Mouse (Mus musculus): ENCODE results near the gene Glis3. TPM values are rescaled to one million over a fixed set of nuclear protein-coding genes. Genes with fewer than 3 reads are reported as not detected.

Glis3 gene
- polyA plus RNA-seq, 1 experiment from 2014 or later: 0.85 TPM

DNA sequence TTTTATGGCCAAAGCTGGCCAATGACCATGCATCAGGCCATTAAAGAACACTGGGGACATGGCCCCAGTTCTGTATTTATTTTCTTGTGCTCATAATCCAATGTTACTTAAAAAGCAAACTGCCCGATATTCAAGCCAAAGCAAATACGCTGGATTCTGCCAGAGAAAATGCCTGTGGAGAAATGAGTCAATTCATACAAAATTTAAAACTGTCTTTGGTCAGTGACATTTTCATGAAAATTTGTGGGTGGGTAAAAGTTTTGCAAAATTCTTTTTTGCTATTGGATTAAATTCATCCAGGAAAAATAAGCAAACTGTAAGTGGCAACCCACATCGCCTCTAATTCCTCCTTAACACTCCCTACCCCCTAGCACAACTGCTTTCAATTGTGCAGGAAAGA, 154.5 kb downstream of the Glis3 start:
- Histone ChIP-seq H3K4me2 (replicated peaks; ENCODE audit: low read depth) (no peak overlapping the region), H3K4me3 (ENCODE audit: low read depth, low read length) (no peak overlapping the region), H3K9me3 (ENCODE audit: control insufficient read depth, low read length) (no peaks in the 10 kb centered on the region), H3K36me3 (ENCODE audit: control insufficient read depth, insufficient read depth, low read length) (no peaks in the 10 kb centered on the region), H3K27ac (replicated peaks) (no peak overlapping the region), H3K4me1 (replicated peaks; ENCODE audit: control insufficient read depth, insufficient read depth) (0 out of 2 replicates have a peak, but pooled peaks cover 2% of the 10 kb centered on the region), H3K9ac (ENCODE audit: low read length) (no peak overlapping the region), H3K27me3 (ENCODE audit: control insufficient read depth, insufficient read depth, low read length) (no peaks in the 10 kb centered on the region)
- no peak for DNase-seq (ENCODE audit: low spot score)
- TF ChIP-seq CTCF (IDR thresholded peaks at IDR 0.05; ENCODE audit: low read depth): no peak
- 80% methylated on average over 3 of the region's 3 CpGs for WGBS
- no peak for ATAC-seq (ENCODE audit: low FRiP score, low TSS enrichment)

DNA sequence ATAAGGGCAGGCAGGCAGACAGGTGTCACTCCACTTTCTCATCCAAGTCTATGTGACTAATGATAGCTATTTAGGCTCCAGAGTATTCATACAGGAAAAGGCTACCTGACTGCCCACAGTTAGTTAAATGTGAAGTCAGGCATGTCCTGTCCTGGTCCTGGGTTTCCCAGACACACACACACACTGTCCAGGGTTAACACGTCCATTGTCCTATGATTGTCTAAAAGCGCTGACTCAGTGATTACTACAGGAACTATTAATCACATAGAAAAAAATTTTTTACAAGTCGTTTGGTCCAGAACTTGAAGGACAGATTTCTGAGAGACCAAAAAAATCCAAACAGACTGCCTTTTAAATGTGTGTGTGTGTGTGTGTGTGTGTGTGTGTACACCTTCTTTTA, 157.6 kb downstream of the Glis3 start:
- TF ChIP-seq EP300 (optimal IDR thresholded peaks at IDR 0.05): no peak
- no peak for TF ChIP-seq CTCF (IDR thresholded peaks at IDR 0.05; ENCODE audit: low read depth)
- Histone ChIP-seq H3K9ac (ENCODE audit: low read length) (no peak overlapping the region), H3K36me3 (ENCODE audit: control insufficient read depth, insufficient read depth, low read length) (no peaks in the 10 kb centered on the region), H3K4me2 (replicated peaks; ENCODE audit: low read depth) (no peak overlapping the region), H3K9me3 (ENCODE audit: control insufficient read depth, low read length) (no peaks in the 10 kb centered on the region), H3K4me1 (replicated peaks; ENCODE audit: control insufficient read depth, insufficient read depth) (peaks cover 2% of the 10 kb centered on the region; the same call in 1 of the 2 replicates), H3K4me3 (ENCODE audit: low read depth, low read length) (no peak overlapping the region), H3K27me3 (ENCODE audit: control insufficient read depth, insufficient read depth, low read length) (no peaks in the 10 kb centered on the region), H3K27ac (replicated peaks) (no peak overlapping the region)
- no peak for DNase-seq (ENCODE audit: low spot score)
- ATAC-seq (ENCODE audit: low FRiP score, low TSS enrichment): no peak
- WGBS: 64% methylated on average over 3 of the region's 3 CpGs

DNA sequence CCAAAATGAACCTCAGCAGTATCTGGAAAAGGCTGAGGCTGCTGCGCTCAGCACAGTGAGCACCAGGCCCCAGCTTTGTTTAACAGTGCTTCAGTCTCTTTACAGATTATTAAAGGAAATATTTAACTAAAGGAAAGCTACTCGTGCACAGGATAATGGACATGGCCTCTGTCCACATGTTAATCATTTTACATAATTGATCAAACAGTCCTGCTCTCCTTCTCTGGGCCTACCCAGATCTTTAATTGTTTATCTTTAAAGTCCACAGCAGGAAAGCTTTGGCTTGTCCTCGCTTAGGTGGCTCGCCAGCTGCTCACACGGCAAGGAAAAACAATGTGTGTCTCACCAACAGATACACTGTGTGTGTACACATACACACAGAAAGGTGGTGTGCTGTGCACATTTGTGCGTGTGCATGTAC, 159.1 kb downstream of the Glis3 start:
- ATAC-seq (ENCODE audit: low FRiP score, low TSS enrichment) (peak; percentile 72), DNase-seq (ENCODE audit: low spot score) (peak; percentile 23)
- H3K4me1 ChIP-seq (replicated peaks; ENCODE audit: control insufficient read depth, insufficient read depth): peaks cover 2% of the 10 kb centered on the region; the same call in 1 of the 2 replicates
- H3K27me3 ChIP-seq (ENCODE audit: control insufficient read depth, insufficient read depth, low read length): no peaks in the 10 kb centered on the region
- H3K4me3 ChIP-seq (ENCODE audit: low read depth, low read length): no peak overlapping the region
- no peak overlapping the region for H3K4me2 ChIP-seq (replicated peaks; ENCODE audit: low read depth)
- 47% methylated on average over 6 of the region's 6 CpGs for WGBS
- H3K36me3 ChIP-seq (ENCODE audit: control insufficient read depth, insufficient read depth, low read length): no peaks in the 10 kb centered on the region
- no peak overlapping the region for H3K9ac ChIP-seq (ENCODE audit: low read length)
- no peak overlapping the region for H3K27ac ChIP-seq (replicated peaks)
- TF ChIP-seq CTCF (IDR thresholded peaks at IDR 0.05; ENCODE audit: low read depth): no peak
- TF ChIP-seq EP300 (optimal IDR thresholded peaks at IDR 0.05): no peak
- H3K9me3 ChIP-seq (ENCODE audit: control insufficient read depth, low read length): no peaks in the 10 kb centered on the region

DNA sequence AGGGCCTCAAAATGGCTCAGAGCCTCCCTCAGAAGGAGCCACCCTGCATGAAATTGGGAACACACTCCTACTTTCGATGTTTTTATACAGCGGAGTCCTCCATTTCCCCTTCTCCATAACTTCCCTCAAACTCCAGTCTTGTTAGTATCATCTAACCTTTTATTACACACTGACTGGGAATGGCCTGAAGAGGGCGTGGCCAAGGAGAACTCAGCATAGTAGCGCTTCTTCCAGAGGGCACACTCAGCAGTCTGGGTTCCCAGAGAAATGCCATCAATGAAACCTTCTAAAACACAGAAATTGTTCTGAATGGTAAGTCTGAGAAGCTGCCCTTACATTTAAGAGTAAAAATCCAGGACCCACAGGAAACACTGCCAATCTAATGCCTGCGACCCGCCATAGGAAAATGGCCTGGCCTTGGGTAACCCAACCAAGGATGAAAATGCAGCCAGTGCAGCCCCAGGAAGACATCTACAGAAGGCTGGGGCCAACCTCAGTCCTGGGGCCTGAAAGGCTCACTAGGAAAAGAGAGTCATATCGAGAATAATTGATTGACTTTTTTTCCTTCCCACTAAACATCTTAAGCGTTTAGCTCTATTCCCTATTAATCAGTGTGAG, 159.6 kb downstream of the Glis3 start:
- Histone ChIP-seq H3K4me1 (replicated peaks; ENCODE audit: control insufficient read depth, insufficient read depth) (peaks cover 2% of the 10 kb centered on the region; the same call in 1 of the 2 replicates), H3K27ac (replicated peaks) (no peak overlapping the region), H3K27me3 (ENCODE audit: control insufficient read depth, insufficient read depth, low read length) (no peaks in the 10 kb centered on the region), H3K9me3 (ENCODE audit: control insufficient read depth, low read length) (no peaks in the 10 kb centered on the region), H3K4me2 (replicated peaks; ENCODE audit: low read depth) (no peak overlapping the region), H3K4me3 (ENCODE audit: low read depth, low read length) (no peak overlapping the region), H3K36me3 (ENCODE audit: control insufficient read depth, insufficient read depth, low read length) (no peaks in the 10 kb centered on the region), H3K9ac (ENCODE audit: low read length) (no peak overlapping the region)
- ATAC-seq (ENCODE audit: low FRiP score, low TSS enrichment): no peak
- 69% methylated on average over 8 of the region's 8 CpGs for WGBS
- DNase-seq (ENCODE audit: low spot score): no peak
- TF ChIP-seq EP300 (optimal IDR thresholded peaks at IDR 0.05): no peak
- peak; percentile 15; the same call in 1 of the 2 replicates for TF ChIP-seq CTCF (IDR thresholded peaks at IDR 0.05; ENCODE audit: low read depth)

DNA sequence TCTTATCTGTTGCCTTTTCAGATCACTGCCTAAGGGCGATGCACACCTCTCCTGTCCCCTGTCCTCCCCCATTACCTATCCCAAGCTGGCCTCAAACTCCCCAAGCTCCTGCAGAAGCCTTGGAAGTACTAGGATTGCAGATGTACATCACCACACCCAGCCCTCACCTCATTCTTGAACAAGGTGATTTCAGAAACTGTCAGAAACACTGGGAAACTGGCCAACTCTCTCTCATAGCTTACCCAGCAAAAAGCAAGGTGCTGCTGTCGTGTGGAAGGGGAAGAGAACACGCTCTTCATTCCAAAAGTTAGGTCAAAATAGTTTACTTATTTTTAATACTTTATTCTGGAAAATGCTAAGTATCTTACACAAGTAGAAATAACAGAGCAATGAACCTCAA, 160.6 kb downstream of the Glis3 start:
- H3K27ac ChIP-seq (replicated peaks): no peak overlapping the region
- 62% methylated on average over 3 of the region's 3 CpGs for WGBS
- no peaks in the 10 kb centered on the region for H3K27me3 ChIP-seq (ENCODE audit: control insufficient read depth, insufficient read depth, low read length)
- TF ChIP-seq CTCF (IDR thresholded peaks at IDR 0.05; ENCODE audit: low read depth): no peak
- no peak for TF ChIP-seq EP300 (optimal IDR thresholded peaks at IDR 0.05)
- no peak overlapping the region for H3K4me3 ChIP-seq (ENCODE audit: low read depth, low read length)
- H3K4me1 ChIP-seq (replicated peaks; ENCODE audit: control insufficient read depth, insufficient read depth): peaks cover 2% of the 10 kb centered on the region; the same call in 1 of the 2 replicates
- no peaks in the 10 kb centered on the region for H3K9me3 ChIP-seq (ENCODE audit: control insufficient read depth, low read length)
- no peak overlapping the region for H3K9ac ChIP-seq (ENCODE audit: low read length)
- H3K4me2 ChIP-seq (replicated peaks; ENCODE audit: low read depth): no peak overlapping the region
- no peak for ATAC-seq (ENCODE audit: low FRiP score, low TSS enrichment)
- H3K36me3 ChIP-seq (ENCODE audit: control insufficient read depth, insufficient read depth, low read length): no peaks in the 10 kb centered on the region
- DNase-seq (ENCODE audit: low spot score): no peak

DNA sequence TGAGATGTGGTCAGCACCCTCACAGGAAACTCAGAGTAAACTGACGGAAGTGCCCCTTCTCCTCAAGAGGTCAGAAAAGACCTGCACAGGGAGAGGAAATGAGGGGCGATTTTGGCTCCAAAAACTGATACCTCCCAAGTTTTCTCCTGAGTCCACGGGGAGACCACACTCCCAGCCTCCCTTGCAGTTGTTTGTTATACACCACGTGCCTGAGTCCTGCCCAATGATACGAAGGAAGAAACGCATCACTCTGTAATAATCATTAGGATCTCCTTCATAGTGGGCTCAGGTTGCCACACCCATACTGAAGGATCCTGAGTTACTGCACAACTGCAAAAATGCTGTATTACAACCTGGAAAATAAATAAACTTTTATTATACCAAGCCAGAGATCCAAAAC, 161.0 kb downstream of the Glis3 start:
- Histone ChIP-seq H3K4me3 (ENCODE audit: low read depth, low read length) (no peak overlapping the region), H3K4me2 (replicated peaks; ENCODE audit: low read depth) (no peak overlapping the region), H3K27me3 (ENCODE audit: control insufficient read depth, insufficient read depth, low read length) (no peaks in the 10 kb centered on the region), H3K27ac (replicated peaks) (peak overlapping the region; percentile 70), H3K36me3 (ENCODE audit: control insufficient read depth, insufficient read depth, low read length) (no peaks in the 10 kb centered on the region), H3K9ac (ENCODE audit: low read length) (no peak overlapping the region), H3K9me3 (ENCODE audit: control insufficient read depth, low read length) (no peaks in the 10 kb centered on the region), H3K4me1 (replicated peaks; ENCODE audit: control insufficient read depth, insufficient read depth) (peaks cover 2% of the 10 kb centered on the region; the same call in 1 of the 2 replicates)
- no peak for TF ChIP-seq CTCF (IDR thresholded peaks at IDR 0.05; ENCODE audit: low read depth)
- no peak for TF ChIP-seq EP300 (optimal IDR thresholded peaks at IDR 0.05)
- ATAC-seq (ENCODE audit: low FRiP score, low TSS enrichment) (no peak), DNase-seq (ENCODE audit: low spot score) (no peak)
- 73% methylated on average over 6 of the region's 6 CpGs for WGBS

All from stomach, postnatal 0 days (tissue).